Mouse (Mus musculus) ovary, adult 10 weeks (tissue): ENCODE measurements around the gene Isyna1. TPM values are rescaled to one million over a fixed set of nuclear protein-coding genes. Genes with fewer than 3 reads are reported as not detected.

Source experiments
- polyA plus RNA-seq: library from polyadenylated mRNA; stranded (reverse); fragments of 350-450 nt; fragmentation: Illumina TruSeq; extraction: RNeasy Lipid Tissue Mini Kit (QIAGEN cat#74804); gene quantifications from one replicate; pipeline ENCODE4 v1.2.3, GENCODE M21; 2014

The Isyna1 gene
- 0.29 TPM for polyA plus RNA-seq

DNA sequence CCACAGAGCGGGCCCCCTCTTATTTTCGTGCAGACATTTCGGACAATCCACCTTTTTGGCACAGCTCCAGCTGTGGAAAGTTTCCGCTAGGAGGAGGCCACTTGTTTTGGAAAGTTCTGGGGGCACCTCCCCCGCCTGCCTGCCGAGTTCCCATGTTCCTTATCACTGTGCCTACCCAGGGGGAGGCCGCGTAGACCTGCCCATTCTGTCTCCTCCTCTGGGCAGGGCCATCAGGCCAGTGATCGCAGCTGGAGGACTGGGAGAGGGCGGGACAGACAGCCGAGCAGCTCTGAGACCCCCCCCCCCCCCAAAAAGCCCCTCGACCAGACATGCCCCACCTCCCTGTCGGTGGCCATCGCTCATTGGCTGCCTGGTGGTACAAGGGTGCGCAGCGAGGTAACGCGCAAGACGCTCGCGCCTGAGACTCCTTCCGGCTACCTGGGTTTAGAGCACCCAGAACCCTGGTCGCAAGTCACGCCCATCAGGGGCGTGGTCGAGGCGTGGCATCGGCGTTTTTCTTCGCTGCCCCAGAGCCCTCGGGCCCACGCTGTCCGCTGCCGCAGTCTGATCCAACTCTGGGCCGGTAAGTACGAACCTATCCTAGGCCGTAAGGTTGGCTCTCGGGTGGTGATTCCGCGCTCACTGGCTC, at the start of gene Isyna1:
TSS of gene Isyna1 (plus strand) at position 413 of the 649 bp plus-strand sequence.

DNA sequence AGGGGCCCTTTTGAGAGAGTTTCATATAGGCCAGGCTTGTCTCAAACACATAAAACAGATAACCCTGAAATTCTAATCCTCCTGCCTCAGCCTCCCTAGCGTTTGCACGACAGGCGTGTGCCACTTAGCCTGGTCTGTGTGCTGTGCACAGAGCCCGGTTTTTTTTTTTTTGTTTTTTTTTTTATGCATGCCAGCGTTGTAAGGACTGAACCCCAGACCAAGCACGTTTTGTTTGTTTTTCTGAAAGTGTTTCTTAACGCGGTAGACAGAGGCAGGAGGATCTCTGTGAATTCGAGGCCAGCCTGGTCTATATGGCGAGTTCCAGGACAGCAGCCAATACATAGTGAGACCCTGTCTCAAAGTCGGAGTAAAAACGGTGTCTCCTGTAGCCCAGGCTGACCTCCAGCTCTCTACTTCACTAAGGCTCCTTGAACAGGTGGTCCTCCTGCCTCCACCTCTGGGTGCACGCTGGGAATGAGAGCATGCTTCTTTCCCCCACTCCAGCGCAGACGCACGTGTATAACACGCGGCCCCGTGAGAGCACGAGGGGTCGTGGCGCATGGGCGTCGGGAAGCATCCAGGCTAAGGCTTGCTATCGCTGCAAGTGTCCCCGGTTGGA, 14.7 kb downstream of the Isyna1 start, which contains the start of gene Ssbp4:
TSS of gene Ssbp4 (minus strand) at position 124 of the 619 bp plus-strand sequence.

DNA sequence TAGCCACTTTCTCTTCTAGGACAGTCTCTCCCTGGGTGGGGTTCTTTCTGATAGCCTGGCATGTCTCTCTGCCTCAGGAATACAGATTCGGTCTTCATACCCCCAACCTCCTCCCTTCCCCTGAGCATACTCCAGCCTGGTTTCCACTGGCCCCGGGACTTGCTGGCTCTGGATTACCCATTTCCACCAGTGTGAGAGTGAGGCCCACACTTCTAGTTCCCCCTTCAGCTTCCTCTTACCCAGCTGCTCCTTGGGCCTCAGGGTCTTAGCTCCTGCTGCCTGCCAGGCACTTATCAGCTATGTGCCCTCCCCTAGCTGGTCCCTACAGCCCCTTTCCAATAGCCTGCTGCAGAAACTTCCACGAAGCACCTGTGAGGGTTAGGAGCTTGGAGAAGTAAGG, 21.7 kb downstream of the Isyna1 start, which contains the start of gene Lrrc25:
TSS of gene Lrrc25 (plus strand) at position 262 of the 400 bp plus-strand sequence.

DNA sequence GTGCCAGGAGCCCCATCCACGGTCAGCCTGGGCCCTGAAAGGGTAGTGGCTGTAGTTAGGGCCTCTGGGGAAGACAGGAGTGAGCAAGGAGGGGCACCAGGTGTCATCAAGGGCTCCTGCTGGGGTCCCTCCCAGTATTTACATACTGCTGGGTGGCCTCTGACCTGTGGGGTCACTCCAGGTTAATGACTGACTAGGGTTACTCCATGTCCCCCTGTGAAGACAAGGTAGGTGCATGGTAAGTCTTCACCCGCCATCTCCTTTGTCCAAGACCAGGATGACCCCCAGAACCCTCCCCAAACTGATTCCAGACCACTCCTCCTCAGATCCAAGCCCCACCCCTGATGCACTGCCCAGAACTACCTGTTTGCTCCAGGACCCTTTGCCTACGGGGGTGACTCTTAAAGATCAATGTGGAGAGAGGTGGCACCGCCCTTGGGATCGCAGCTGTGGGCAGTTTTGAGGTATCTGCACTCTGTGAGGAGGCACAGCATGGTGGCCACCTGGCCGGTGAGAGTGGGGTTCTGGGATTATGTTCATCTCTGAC, 38.2 kb downstream of the Isyna1 start, which contains the start of gene Gdf15:
TSS of gene Gdf15 (minus strand) at position 111 of the 547 bp plus-strand sequence.

Other genes with a start within 250 kb of the Isyna1 start
- gene Upf1, start 241.1 kb upstream of the Isyna1 start, polyA plus RNA-seq: 3.3 TPM
- gene Comp, start 220.8 kb upstream of the Isyna1 start, polyA plus RNA-seq: not detected
- 1.8 TPM for gene Crtc1, start 154.8 kb upstream of the Isyna1 start, polyA plus RNA-seq
- 3.4 TPM for gene Klhl26, start 117.4 kb upstream of the Isyna1 start, polyA plus RNA-seq
- gene Tmem59l, start 107.0 kb upstream of the Isyna1 start, polyA plus RNA-seq: not detected
- not detected for gene Crlf1, start 101.2 kb upstream of the Isyna1 start, polyA plus RNA-seq
- 1.3 TPM for gene Rex1bd, start 87.6 kb upstream of the Isyna1 start, polyA plus RNA-seq
- 1.5 TPM for gene Uba52, start 83.6 kb upstream of the Isyna1 start, polyA plus RNA-seq
- 1.2 TPM for gene Fkbp8, start 66.6 kb upstream of the Isyna1 start, polyA plus RNA-seq
- 8.4 TPM for gene Kxd1, start 66.4 kb upstream of the Isyna1 start, polyA plus RNA-seq
- 0.74 TPM for gene Ell, start 54.9 kb upstream of the Isyna1 start, polyA plus RNA-seq
- gene Ssbp4, start 14.5 kb downstream of the Isyna1 start, polyA plus RNA-seq: not detected
- gene Lrrc25, start 21.8 kb downstream of the Isyna1 start, polyA plus RNA-seq: not detected
- not detected for gene Gdf15, start 38.1 kb downstream of the Isyna1 start, polyA plus RNA-seq
- gene Pgpep1, start 66.0 kb downstream of the Isyna1 start, polyA plus RNA-seq: 17.5 TPM
- not detected for gene Lsm4, start 78.9 kb downstream of the Isyna1 start, polyA plus RNA-seq
- 20.4 TPM for gene Jund, start 104.6 kb downstream of the Isyna1 start, polyA plus RNA-seq
- not detected for gene Iqcn, start 109.1 kb downstream of the Isyna1 start, polyA plus RNA-seq
- not detected for gene Gm3336, start 124.2 kb downstream of the Isyna1 start, polyA plus RNA-seq
- not detected for gene Pde4c, start 129.3 kb downstream of the Isyna1 start, polyA plus RNA-seq
- gene Rab3a, start 160.3 kb downstream of the Isyna1 start, polyA plus RNA-seq: 2.5 TPM
- gene Mpv17l2, start 166.6 kb downstream of the Isyna1 start, polyA plus RNA-seq: not detected
- 1.7 TPM for gene Pik3r2, start 182.3 kb downstream of the Isyna1 start, polyA plus RNA-seq
- gene Mast3, start 210.7 kb downstream of the Isyna1 start, polyA plus RNA-seq: 2.1 TPM
- gene Il12rb1, start 214.1 kb downstream of the Isyna1 start, polyA plus RNA-seq: not detected
- gene Arrdc2, start 245.3 kb downstream of the Isyna1 start, polyA plus RNA-seq: 1.1 TPM